Mouse (Mus musculus): ENCODE measurements around the gene Cypt14.
"Not testable (repeated sequence)": the region's sequence is repeated elsewhere in the genome, so short reads cannot be mapped to it uniquely, and the experiment has no call there.

Cypt14 gene

DNA sequence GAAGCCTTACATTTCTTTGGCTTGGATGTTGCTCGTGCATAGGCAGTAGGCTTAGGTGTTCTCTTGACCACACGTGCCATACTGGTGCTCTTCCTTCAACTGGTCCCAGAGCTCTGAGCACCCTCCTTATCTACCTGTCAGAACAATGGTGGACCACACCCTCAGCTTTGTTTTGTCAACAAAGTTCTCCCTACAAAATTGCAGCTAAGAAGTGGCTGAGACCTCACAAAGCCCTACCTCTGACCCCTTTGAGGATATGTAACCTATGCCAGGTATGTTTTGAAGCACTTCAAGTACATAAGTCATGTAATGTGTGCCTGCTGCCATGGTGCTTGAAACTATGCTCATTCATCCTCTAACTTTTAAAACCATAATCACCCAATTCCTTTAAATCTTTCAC is at the start of gene Cypt14:
Gene Cypt14 (minus strand): TSS at position 101 of the 400 bp plus-strand sequence.
- DNase-seq (ENCODE audit: low read depth, low spot score): not testable (repeated sequence)

All from ZHBTc4 (cell line).